Mouse (Mus musculus): ENCODE measurements around the gene Cnih3.

Cnih3 gene

GRCm38 (mm10) chr1:181459431-181460105 lies 107.1 kb downstream of the Cnih3 start:
- peak in 1 of 2 experiments; percentile 42 for DNase-seq

GRCm38 (mm10) chr1:181460283-181460682 lies 107.9 kb downstream of the Cnih3 start:
- DNase-seq = no peak

- DNase-seq = no peak
Observed at GRCm38 (mm10) chr1:181461484-181461883, 109.1 kb downstream of the Cnih3 start.

GRCm38 (mm10) chr1:181462051-181462905 lies 109.8 kb downstream of the Cnih3 start:
- DNase-seq = no peak

- DNase-seq = no peak
Observed at GRCm38 (mm10) chr1:181462906-181463179, 110.4 kb downstream of the Cnih3 start.

- no peak for DNase-seq
Observed at GRCm38 (mm10) chr1:181465027-181465426, 112.6 kb downstream of the Cnih3 start.

GRCm38 (mm10) chr1:181466040-181466439 lies 113.6 kb downstream of the Cnih3 start:
- DNase-seq = no peak

- peak; percentile 20 to 24 for DNase-seq
Observed at GRCm38 (mm10) chr1:181466601-181467320, 114.3 kb downstream of the Cnih3 start.

- no peak for DNase-seq
Observed at GRCm38 (mm10) chr1:181467321-181467670, 114.9 kb downstream of the Cnih3 start.

GRCm38 (mm10) chr1:181469415-181469814 lies 117.0 kb downstream of the Cnih3 start:
- DNase-seq = no peak

GRCm38 (mm10) chr1:181476141-181476540 lies 123.7 kb downstream of the Cnih3 start:
- no peak for DNase-seq

GRCm38 (mm10) chr1:181476557-181476956 lies 124.1 kb downstream of the Cnih3 start:
- DNase-seq = no peak

GRCm38 (mm10) chr1:181484696-181485095 lies 132.3 kb downstream of the Cnih3 start:
- no peak for DNase-seq

- no peak for DNase-seq
Observed at GRCm38 (mm10) chr1:181503471-181503870, 151.0 kb downstream of the Cnih3 start.

GRCm38 (mm10) chr1:181505367-181505766 lies 152.9 kb downstream of the Cnih3 start:
- DNase-seq = no peak

Measured in cerebellum, postnatal 36 days (tissue).